Mouse (Mus musculus): ENCODE data around the gene Elovl2. TPM values are rescaled to one million over a fixed set of nuclear protein-coding genes. Genes with fewer than 3 reads are reported as not detected.

Elovl2 gene
- polyA plus RNA-seq, 1 experiment from 2014 or later: 5.4 TPM

DNA sequence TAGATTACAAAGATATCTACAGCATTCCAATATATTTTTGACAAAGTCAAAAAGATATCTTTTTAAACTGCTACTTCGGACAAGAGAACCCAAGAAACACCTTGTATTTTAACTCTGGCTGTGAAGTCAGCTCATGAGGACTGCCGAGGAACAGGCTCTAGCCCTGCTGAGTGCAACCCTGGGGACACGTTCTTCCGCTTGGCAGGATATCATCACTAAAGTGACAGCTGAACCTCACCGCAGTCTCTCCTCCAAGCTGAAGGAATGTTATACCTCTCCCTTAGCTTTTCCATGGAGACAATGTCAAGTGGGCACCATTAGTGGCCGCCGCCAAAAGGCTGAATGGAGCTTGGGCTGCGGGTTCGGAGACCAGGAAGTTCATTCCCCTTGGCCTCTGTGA, 16.5 kb downstream of the Elovl2 start:
- no peak for DNase-seq
- TF ChIP-seq CTCF (IDR thresholded peaks at IDR 0.05; ENCODE audit: low read depth): no peak
- Histone ChIP-seq H3K9ac (no peak overlapping the region), H3K36me3 (ENCODE audit: insufficient read depth) (no peaks in the 10 kb centered on the region), H3K27me3 (ENCODE audit: insufficient read depth, low read length) (no peaks in the 10 kb centered on the region), H3K9me3 (ENCODE audit: low read depth, low read length) (no peaks in the 10 kb centered on the region), H3K4me2 (no peak overlapping the region), H3K27ac (ENCODE audit: low read depth) (no peak overlapping the region), H3K4me1 (ENCODE audit: insufficient read depth) (no peaks in the 10 kb centered on the region), H3K4me3 (ENCODE audit: low read depth, low read length) (no peak overlapping the region)
- no peak for ATAC-seq (ENCODE audit: insufficient read depth)
- WGBS: 72% methylated on average over 9 of the region's 9 CpGs

DNA sequence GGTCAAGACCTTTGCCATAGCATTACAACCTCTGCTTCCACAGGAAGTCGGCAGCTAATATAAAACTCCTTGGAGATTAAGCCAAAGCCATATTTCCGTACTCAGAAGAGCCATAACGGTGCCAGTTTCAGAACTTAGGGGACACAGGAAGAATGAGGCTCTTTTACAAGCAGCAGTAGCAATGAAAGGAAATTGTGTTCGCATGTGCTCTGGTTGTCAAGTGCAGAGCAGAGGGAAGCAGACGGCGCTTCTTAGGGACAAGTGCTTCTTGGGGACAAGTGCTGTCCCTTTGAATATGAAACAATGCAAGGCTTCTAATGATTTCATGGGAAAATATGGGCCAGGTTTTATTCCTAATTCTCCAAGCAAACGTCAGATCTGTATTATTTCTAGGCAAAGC, 16.9 kb downstream of the Elovl2 start:
- Histone ChIP-seq H3K9me3 (ENCODE audit: low read depth, low read length) (no peaks in the 10 kb centered on the region), H3K27ac (ENCODE audit: low read depth) (no peak overlapping the region), H3K36me3 (ENCODE audit: insufficient read depth) (no peaks in the 10 kb centered on the region), H3K9ac (no peak overlapping the region), H3K27me3 (ENCODE audit: insufficient read depth, low read length) (no peaks in the 10 kb centered on the region), H3K4me2 (no peak overlapping the region), H3K4me3 (ENCODE audit: low read depth, low read length) (no peak overlapping the region), H3K4me1 (ENCODE audit: insufficient read depth) (no peaks in the 10 kb centered on the region)
- DNase-seq (peak; percentile 7), ATAC-seq (ENCODE audit: insufficient read depth) (no peak)
- 49% methylated on average over 7 of the region's 7 CpGs for whole genome bisulfite sequencing
- TF ChIP-seq CTCF (IDR thresholded peaks at IDR 0.05; ENCODE audit: low read depth): no peak

DNA sequence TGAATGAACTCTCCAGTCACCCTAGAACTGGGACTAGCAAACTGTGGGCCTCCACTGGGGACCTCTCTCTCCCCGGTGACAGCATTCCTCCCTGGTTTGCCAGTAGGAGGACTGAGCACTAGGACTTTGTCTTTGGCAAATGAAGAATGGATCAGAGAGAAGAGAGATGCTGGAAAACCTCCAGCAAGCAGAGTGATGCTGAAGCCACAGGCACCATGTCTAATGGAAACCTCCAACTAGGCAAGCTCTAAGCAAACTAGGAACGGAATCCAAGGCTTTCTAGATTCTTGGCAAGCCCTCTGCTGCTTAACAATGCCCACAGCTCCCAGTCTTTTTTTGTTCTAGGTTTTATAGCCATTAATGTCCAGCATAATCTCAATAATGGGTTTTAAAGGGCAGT, 19.3 kb downstream of the Elovl2 start:
- DNase-seq (no peak), ATAC-seq (ENCODE audit: insufficient read depth) (no peak)
- no peaks in the 10 kb centered on the region for H3K27me3 ChIP-seq (ENCODE audit: insufficient read depth, low read length)
- H3K4me3 ChIP-seq (ENCODE audit: low read depth, low read length): no peak overlapping the region
- no peak overlapping the region for H3K4me2 ChIP-seq
- no peak for TF ChIP-seq CTCF (IDR thresholded peaks at IDR 0.05; ENCODE audit: low read depth)
- no peak overlapping the region for H3K9ac ChIP-seq
- no peaks in the 10 kb centered on the region for H3K9me3 ChIP-seq (ENCODE audit: low read depth, low read length)
- no peaks in the 10 kb centered on the region for H3K36me3 ChIP-seq (ENCODE audit: insufficient read depth)
- H3K27ac ChIP-seq (ENCODE audit: low read depth): no peak overlapping the region
- 76% methylated on average over 2 of the region's 2 CpGs for WGBS
- no peaks in the 10 kb centered on the region for H3K4me1 ChIP-seq (ENCODE audit: insufficient read depth)

DNA sequence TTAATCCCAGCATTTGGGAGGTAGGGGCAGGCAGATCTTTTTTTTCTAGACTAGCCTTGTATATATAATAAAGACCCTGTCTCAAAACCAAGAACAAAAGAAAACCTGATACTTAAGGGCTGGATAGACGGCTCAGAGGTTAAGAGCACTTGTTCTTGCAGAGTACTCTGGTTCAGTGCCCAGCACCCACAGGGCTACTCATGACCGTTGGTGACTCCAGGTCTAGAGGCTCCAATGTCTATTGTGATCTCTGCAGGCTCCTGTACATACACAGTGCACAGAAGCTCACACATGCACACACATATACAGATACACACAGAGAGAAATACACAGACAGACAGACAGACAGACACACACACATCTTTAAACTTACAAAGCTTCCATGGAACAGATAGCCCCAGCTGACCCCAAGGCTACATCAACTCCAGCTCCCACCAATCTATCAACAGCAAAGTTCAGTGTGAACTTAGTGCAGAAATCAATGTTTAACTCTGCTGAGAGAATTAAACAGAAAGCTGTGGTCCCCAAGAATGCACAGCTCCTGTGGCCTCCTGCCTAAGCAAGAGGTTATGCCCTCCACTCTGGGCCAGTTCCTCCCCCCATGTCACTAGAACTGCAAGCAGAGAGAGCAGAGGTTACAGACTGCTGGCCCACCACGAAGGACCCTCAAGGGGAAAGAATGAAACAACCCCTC, 24.4 kb downstream of the Elovl2 start:
- Histone ChIP-seq H3K27me3 (ENCODE audit: insufficient read depth, low read length) (no peaks in the 10 kb centered on the region), H3K36me3 (ENCODE audit: insufficient read depth) (no peaks in the 10 kb centered on the region), H3K9me3 (ENCODE audit: low read depth, low read length) (no peaks in the 10 kb centered on the region), H3K9ac (no peak overlapping the region), H3K4me1 (ENCODE audit: insufficient read depth) (no peaks in the 10 kb centered on the region; the same call in 1 of the 2 replicates), H3K4me3 (ENCODE audit: low read depth, low read length) (no peak overlapping the region), H3K4me2 (no peak overlapping the region), H3K27ac (ENCODE audit: low read depth) (no peak overlapping the region)
- no peak for TF ChIP-seq CTCF (IDR thresholded peaks at IDR 0.05; ENCODE audit: low read depth)
- 41% methylated on average over 3 of the region's 3 CpGs for WGBS
- no peak for ATAC-seq (ENCODE audit: insufficient read depth)
- DNase-seq: no peak

GRCm38 (mm10) chr13:41187886-41188285, 32.3 kb downstream of the Elovl2 start:
- Histone ChIP-seq H3K4me3 (ENCODE audit: low read depth, low read length) (no peak overlapping the region), H3K9ac (no peak overlapping the region), H3K4me2 (no peak overlapping the region), H3K9me3 (ENCODE audit: low read depth, low read length) (no peaks in the 10 kb centered on the region), H3K36me3 (ENCODE audit: insufficient read depth) (no peaks in the 10 kb centered on the region), H3K27me3 (ENCODE audit: insufficient read depth, low read length) (no peaks in the 10 kb centered on the region), H3K27ac (ENCODE audit: low read depth) (no peak overlapping the region), H3K4me1 (ENCODE audit: insufficient read depth) (no peaks in the 10 kb centered on the region)
- DNase-seq (no peak), ATAC-seq (ENCODE audit: insufficient read depth) (no peak)
- WGBS: 60% methylated on average over 6 of the region's 6 CpGs
- TF ChIP-seq CTCF (IDR thresholded peaks at IDR 0.05; ENCODE audit: low read depth): no peak

GRCm38 (mm10) chr13:41158426-41158825, 61.8 kb downstream of the Elovl2 start:
- no peaks in the 10 kb centered on the region for H3K27me3 ChIP-seq (ENCODE audit: insufficient read depth, low read length)
- no peak for TF ChIP-seq CTCF (IDR thresholded peaks at IDR 0.05; ENCODE audit: low read depth)
- H3K4me3 ChIP-seq (ENCODE audit: low read depth, low read length): no peak overlapping the region
- H3K9ac ChIP-seq: no peak overlapping the region
- no peak overlapping the region for H3K27ac ChIP-seq (ENCODE audit: low read depth)
- DNase-seq (peak; percentile 27), ATAC-seq (ENCODE audit: insufficient read depth) (no peak)
- WGBS: 47% methylated on average over 5 of the region's 5 CpGs
- no peaks in the 10 kb centered on the region for H3K9me3 ChIP-seq (ENCODE audit: low read depth, low read length)
- no peak overlapping the region for H3K4me2 ChIP-seq
- H3K4me1 ChIP-seq (ENCODE audit: insufficient read depth): no peaks in the 10 kb centered on the region
- no peaks in the 10 kb centered on the region for H3K36me3 ChIP-seq (ENCODE audit: insufficient read depth)

DNA sequence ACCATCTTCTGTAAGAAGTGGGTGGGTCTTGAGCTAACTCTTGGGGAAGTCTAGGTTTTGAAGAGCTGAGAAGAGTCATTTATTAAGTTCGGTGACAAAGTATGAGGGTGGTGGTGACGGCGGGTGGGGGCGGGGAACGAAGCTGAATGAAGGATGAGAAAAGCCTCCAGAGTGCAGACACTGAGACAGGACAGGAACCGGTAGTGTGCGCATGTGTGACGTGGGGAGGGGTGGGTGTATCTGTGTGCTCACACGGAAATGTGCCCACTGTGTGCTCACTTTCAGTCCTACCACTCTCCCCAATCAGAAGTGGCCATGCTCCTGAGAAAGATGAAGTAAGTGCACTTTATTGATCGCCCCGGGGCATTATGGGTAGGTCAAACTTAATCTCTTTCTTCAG, 67.1 kb downstream of the Elovl2 start:
- no peaks in the 10 kb centered on the region for H3K27me3 ChIP-seq (ENCODE audit: insufficient read depth, low read length)
- no peak for TF ChIP-seq CTCF (IDR thresholded peaks at IDR 0.05; ENCODE audit: low read depth)

More for the DNA sequence above, 67.1 kb downstream of the Elovl2 start:
- no peaks in the 10 kb centered on the region for H3K4me1 ChIP-seq (ENCODE audit: insufficient read depth)
- H3K4me3 ChIP-seq (ENCODE audit: low read depth, low read length): no peak overlapping the region
- H3K9ac ChIP-seq: no peak overlapping the region
- ATAC-seq (ENCODE audit: insufficient read depth): no peak
- no peak for DNase-seq
- H3K4me2 ChIP-seq: no peak overlapping the region
- H3K9me3 ChIP-seq (ENCODE audit: low read depth, low read length): no peaks in the 10 kb centered on the region
- no peak overlapping the region for H3K27ac ChIP-seq (ENCODE audit: low read depth)
- no peaks in the 10 kb centered on the region for H3K36me3 ChIP-seq (ENCODE audit: insufficient read depth)
- 75% methylated on average over 11 of the region's 11 CpGs for WGBS

All from lung, embryonic 14.5 days (tissue).